ENCODE assay signal across 40 mouse cellular contexts in genomic region chr10:26051177-26051576, GRCm38 (mm10). TPM values are rescaled to one million over a fixed set of nuclear protein-coding genes. Genes with fewer than 3 reads are reported as not detected.
"Had no signal": no experiment of that assay in that cellular context is flagged by ENCODE, and none has a peak within 500 bp of the region (broad histone marks: within the 10 kb centered on the region; RNA-seq: fewer than 3 reads in every experiment).

No protein-coding gene starts in this region.

- H3K27ac ChIP-seq: heart, embryonic 10.5 days; heart, embryonic 13.5 days; heart, embryonic 15.5 days; hindbrain, embryonic 10.5 days; hindbrain, embryonic 12.5 days; hindbrain, embryonic 13.5 days; hindbrain, embryonic 14.5 days; hindbrain, embryonic 15.5 days; hindbrain, postnatal 0 days; kidney, embryonic 15.5 days; kidney, postnatal 0 days; layer of hippocampus, adult 2 months; left cerebral cortex, adult 2 months had no signal

- H3K4me3 ChIP-seq: heart, embryonic 10.5 days; heart, embryonic 12.5 days; heart, embryonic 13.5 days; heart, embryonic 15.5 days; hindbrain, embryonic 10.5 days; hindbrain, embryonic 12.5 days; hindbrain, embryonic 13.5 days; hindbrain, embryonic 15.5 days; kidney, embryonic 15.5 days; layer of hippocampus, adult 2 months; left cerebral cortex, adult 2 months had no signal

- ATAC-seq: hindbrain, embryonic 16.5 days; hindbrain, postnatal 0 days; inflammation-experienced regulatory T-cells, adult 6 months had no signal

- H3K36me3 ChIP-seq: heart, embryonic 10.5 days; heart, embryonic 12.5 days; heart, embryonic 13.5 days; heart, embryonic 15.5 days; hindbrain, embryonic 10.5 days; hindbrain, embryonic 12.5 days; hindbrain, embryonic 13.5 days; hindbrain, embryonic 15.5 days; kidney, embryonic 15.5 days had no signal

- H3K4me2 ChIP-seq: heart, embryonic 11.5 days; heart, embryonic 12.5 days; heart, embryonic 13.5 days; heart, embryonic 15.5 days; hindbrain, embryonic 12.5 days; hindbrain, embryonic 13.5 days; hindbrain, embryonic 14.5 days; hindbrain, embryonic 15.5 days; kidney, embryonic 15.5 days had no signal

- DNase-seq: heart, postnatal 10 days; heart, postnatal 14 days; heart, postnatal 36 days; heart, postnatal 4 days; kidney, adult 11 months; kidney, adult 18-20 months; kidney, adult 2 months; kidney, adult 8-10 months; kidney, adult 9 months; kidney, postnatal 10 days; kidney, postnatal 14 days; kidney, postnatal 25 days; kidney, postnatal 36 days; kidney, postnatal 4 days; layer of hippocampus, adult 9-11 months; layer of hippocampus, postnatal 36 days had no signal

- H3K4me1 ChIP-seq: heart, embryonic 10.5 days; heart, embryonic 12.5 days; heart, embryonic 13.5 days; heart, embryonic 15.5 days; hindbrain, embryonic 10.5 days; hindbrain, embryonic 12.5 days; hindbrain, embryonic 13.5 days; hindbrain, embryonic 15.5 days; kidney, embryonic 15.5 days had no signal

- H3K27me3 ChIP-seq: heart, embryonic 12.5 days; heart, embryonic 13.5 days; heart, embryonic 15.5 days; hindbrain, embryonic 12.5 days; hindbrain, embryonic 13.5 days; hindbrain, embryonic 15.5 days; kidney, embryonic 15.5 days had no signal

- H3K9ac ChIP-seq: heart, embryonic 12.5 days; heart, embryonic 13.5 days; heart, embryonic 15.5 days; hindbrain, embryonic 12.5 days; hindbrain, embryonic 13.5 days; hindbrain, embryonic 14.5 days; hindbrain, embryonic 15.5 days; kidney, embryonic 15.5 days had no signal

- H3K9me3 ChIP-seq: heart, embryonic 10.5 days; heart, embryonic 12.5 days; heart, embryonic 15.5 days; hindbrain, embryonic 10.5 days; hindbrain, embryonic 12.5 days; hindbrain, embryonic 13.5 days; hindbrain, embryonic 15.5 days; kidney, embryonic 15.5 days had no signal

RNA-seq across cellular contexts. Expression of gene Gm9767, which starts 26.9 kb away (rescaled TPM):
- total RNA-seq: heart, postnatal 10 days; heart, postnatal 14 days; heart, postnatal 25 days; heart, postnatal 36 days; heart, postnatal 4 days; hematopoietic stem cell, adult 5-6 weeks had no signal
- polyA plus RNA-seq: heart, embryonic 10.5 days; heart, embryonic 11.5 days; heart, embryonic 12.5 days; heart, embryonic 13.5 days; heart, embryonic 14.5 days; heart, embryonic 15.5 days; heart, embryonic 16.5 days; heart, postnatal 0 days; hindbrain, embryonic 10.5 days; inflammation-experienced regulatory T-cells, adult 6 months; kidney, adult 2 months; kidney, embryonic 15.5 days; kidney, embryonic 16.5 days; kidney, postnatal 0 days; large intestine, adult 2 months had no signal

RNA-seq across cellular contexts. Expression of gene Tmem200a, which starts 27.7 kb away (rescaled TPM):
- total RNA-seq: heart, postnatal 25 days; heart, postnatal 36 days; hematopoietic stem cell, adult 5-6 weeks had no signal
- polyA plus RNA-seq: inflammation-experienced regulatory T-cells, adult 6 months had no signal
